In the genomic region with DNA sequence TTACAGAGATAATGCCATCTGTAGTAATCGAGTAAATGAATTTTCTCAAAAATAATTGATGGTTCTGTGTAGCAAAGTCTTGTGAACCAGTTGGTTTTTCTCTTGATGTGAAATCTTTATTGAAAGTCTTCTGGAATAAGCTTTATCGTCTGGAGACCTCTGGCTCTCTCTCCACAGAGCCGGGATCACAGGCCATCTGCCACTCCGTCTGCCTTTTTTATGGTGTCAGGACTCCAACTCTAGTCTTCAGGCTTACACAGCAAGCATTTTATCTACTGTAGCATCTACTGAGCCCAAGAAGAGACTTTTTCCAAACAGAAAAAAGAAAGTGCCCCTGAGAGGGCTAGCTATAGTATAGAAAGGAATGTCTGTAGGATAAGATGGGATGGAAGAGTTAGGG, we compare ENCODE assay signal across 17 mouse cellular contexts.
DNase-seq lines count a peak whose midpoint lies in the region; ATAC-seq lines count a peak whose summit lies in the region.
"Had no signal": no experiment of that assay in that cellular context is flagged by ENCODE, and none has a peak within 500 bp of the region (broad histone marks: within the 10 kb centered on the region; RNA-seq: fewer than 3 reads in every experiment).

No protein-coding gene starts in this region.

- H3K4me1 ChIP-seq in forebrain, embryonic 13.5 days, result peaks cover 12% of the 10 kb centered on the region; the same call in 1 of the 2 replicates
- H3K4me1 ChIP-seq in forebrain, embryonic 11.5 days (replicated peaks; ENCODE audit: control insufficient read depth, insufficient read depth, low read length), result no peaks in the 10 kb centered on the region
- no peaks in the 10 kb centered on the region for H3K4me1 ChIP-seq in neural tube, embryonic 13.5 days (replicated peaks)
- no peaks in the 10 kb centered on the region for H3K4me1 ChIP-seq in neural tube, embryonic 15.5 days
- no peaks in the 10 kb centered on the region for H3K4me1 ChIP-seq in liver, embryonic 12.5 days
- H3K4me1 ChIP-seq: heart, embryonic 12.5 days; lung, embryonic 15.5 days had no signal

- no peak overlapping the region for H3K4me3 ChIP-seq in forebrain, embryonic 13.5 days
- no peak overlapping the region for H3K4me3 ChIP-seq in forebrain, embryonic 11.5 days (ENCODE audit: low read depth, low read length)
- no peak overlapping the region for H3K4me3 ChIP-seq in neural tube, embryonic 13.5 days
- no peak overlapping the region for H3K4me3 ChIP-seq in neural tube, embryonic 15.5 days (replicated peaks)
- H3K4me3 ChIP-seq in liver, embryonic 12.5 days, result no peak overlapping the region
- H3K4me3 ChIP-seq: heart, embryonic 12.5 days; lung, embryonic 15.5 days had no signal

- ATAC-seq in forebrain, embryonic 13.5 days, result peak; percentile 32; the same call in 1 of the 2 replicates
- no peak for ATAC-seq in forebrain, embryonic 11.5 days (replicated peaks; ENCODE audit: low FRiP score)
- no peak for ATAC-seq in neural tube, embryonic 13.5 days (ENCODE audit: low read depth)
- ATAC-seq in neural tube, embryonic 15.5 days (ENCODE audit: low FRiP score), result no peak
- no peak for ATAC-seq in liver, embryonic 12.5 days
- ATAC-seq in megakaryocyte progenitor cell, adult 5-6 weeks (replicated peaks; ENCODE audit: poor library complexity), result no peak
- ATAC-seq: Patski had no signal

- no peak overlapping the region for H3K4me2 ChIP-seq in forebrain, embryonic 13.5 days
- no peak overlapping the region for H3K4me2 ChIP-seq in forebrain, embryonic 11.5 days (ENCODE audit: low read depth, low read length, severe bottlenecking)
- H3K4me2 ChIP-seq in neural tube, embryonic 13.5 days, result no peak overlapping the region
- H3K4me2 ChIP-seq in neural tube, embryonic 15.5 days, result no peak overlapping the region
- no peak overlapping the region for H3K4me2 ChIP-seq in liver, embryonic 12.5 days
- H3K4me2 ChIP-seq: heart, embryonic 12.5 days; lung, embryonic 15.5 days had no signal

- no peak for DNase-seq in forebrain, embryonic 11.5 days (ENCODE audit: low spot score)
- DNase-seq in cerebellum, postnatal 36 days, result peak; percentile 78 to 82
- no peak for DNase-seq in embryo, embryonic 10.5 days (ENCODE audit: low spot score)
- DNase-seq: gastrocnemius, postnatal 25 days; heart, postnatal 4 days; kidney, adult 18-20 months; kidney, postnatal 14 days; liver; spleen, adult 18-20 months had no signal

- no peaks in the 10 kb centered on the region for H3K9me3 ChIP-seq in forebrain, embryonic 13.5 days (replicated peaks)
- H3K9me3 ChIP-seq in forebrain, embryonic 11.5 days (ENCODE audit: control insufficient read depth, low read length), result no peaks in the 10 kb centered on the region
- H3K9me3 ChIP-seq in neural tube, embryonic 13.5 days, result no peaks in the 10 kb centered on the region
- no peaks in the 10 kb centered on the region for H3K9me3 ChIP-seq in neural tube, embryonic 15.5 days (replicated peaks)
- H3K9me3 ChIP-seq in liver, embryonic 12.5 days (replicated peaks), result no peaks in the 10 kb centered on the region
- H3K9me3 ChIP-seq: heart, embryonic 12.5 days; lung, embryonic 15.5 days had no signal

- WGBS in forebrain, embryonic 13.5 days, result 66% methylated on average over 4 of the region's 4 CpGs
- WGBS in forebrain, embryonic 11.5 days, result 80% methylated on average over 4 of the region's 4 CpGs
- WGBS in neural tube, embryonic 13.5 days, result 63% methylated on average over 4 of the region's 4 CpGs
- 55% methylated on average over 4 of the region's 4 CpGs for WGBS in neural tube, embryonic 15.5 days
- WGBS in liver, embryonic 12.5 days (ENCODE audit: insufficient replicate concordance), result 57% methylated on average over 4 of the region's 4 CpGs

- no peaks in the 10 kb centered on the region for H3K27me3 ChIP-seq in forebrain, embryonic 13.5 days
- H3K27me3 ChIP-seq in forebrain, embryonic 11.5 days (ENCODE audit: control insufficient read depth, insufficient read depth, low read length), result no peaks in the 10 kb centered on the region
- no peaks in the 10 kb centered on the region for H3K27me3 ChIP-seq in neural tube, embryonic 13.5 days
- H3K27me3 ChIP-seq in neural tube, embryonic 15.5 days (replicated peaks), result no peaks in the 10 kb centered on the region
- H3K27me3 ChIP-seq in liver, embryonic 12.5 days (replicated peaks), result no peaks in the 10 kb centered on the region
- H3K27me3 ChIP-seq: heart, embryonic 12.5 days; lung, embryonic 15.5 days; Patski had no signal

- peak overlapping the region; percentile 44; the same call in 1 of the 2 replicates for H3K27ac ChIP-seq in forebrain, embryonic 13.5 days
- H3K27ac ChIP-seq in forebrain, embryonic 11.5 days (ENCODE audit: low read depth, low read length), result no peak overlapping the region
- peak overlapping the region; percentile 43; the same call in 1 of the 2 replicates for H3K27ac ChIP-seq in neural tube, embryonic 13.5 days (replicated peaks)
- no peak overlapping the region for H3K27ac ChIP-seq in neural tube, embryonic 15.5 days (replicated peaks)
- no peak overlapping the region for H3K27ac ChIP-seq in liver, embryonic 12.5 days
- H3K27ac ChIP-seq: lung, embryonic 15.5 days had no signal

- no peaks in the 10 kb centered on the region for H3K36me3 ChIP-seq in forebrain, embryonic 13.5 days (ENCODE audit: poor library complexity, severe bottlenecking)
- no peaks in the 10 kb centered on the region for H3K36me3 ChIP-seq in forebrain, embryonic 11.5 days (ENCODE audit: control insufficient read depth, insufficient read depth, low read length)
- no peaks in the 10 kb centered on the region for H3K36me3 ChIP-seq in neural tube, embryonic 13.5 days
- H3K36me3 ChIP-seq in neural tube, embryonic 15.5 days, result no peaks in the 10 kb centered on the region
- H3K36me3 ChIP-seq in liver, embryonic 12.5 days, result no peaks in the 10 kb centered on the region
- H3K36me3 ChIP-seq: heart, embryonic 12.5 days; lung, embryonic 15.5 days had no signal

- H3K9ac ChIP-seq in forebrain, embryonic 13.5 days, result no peak overlapping the region
- H3K9ac ChIP-seq in forebrain, embryonic 11.5 days (ENCODE audit: low read length), result no peak overlapping the region
- no peak overlapping the region for H3K9ac ChIP-seq in neural tube, embryonic 13.5 days
- H3K9ac ChIP-seq in neural tube, embryonic 15.5 days (replicated peaks), result no peak overlapping the region
- no peak overlapping the region for H3K9ac ChIP-seq in liver, embryonic 12.5 days
- H3K9ac ChIP-seq: heart, embryonic 12.5 days; lung, embryonic 15.5 days had no signal

Comparison
In these comparisons a context has a peak if more than half of its experiments do, and no peak if none do; other contexts are left out.
1. H3K27ac ChIP-seq: peak in forebrain, embryonic 13.5 days (single experiment) and neural tube, embryonic 13.5 days (single experiment); none in forebrain, embryonic 11.5 days (single experiment), neural tube, embryonic 15.5 days (single experiment) and liver, embryonic 12.5 days (single experiment).
2. DNase-seq: peak in cerebellum, postnatal 36 days (2 of 2); none in forebrain, embryonic 11.5 days (single experiment) and embryo, embryonic 10.5 days (single experiment).